11 mouse cellular contexts compared by ENCODE assay signal in the genomic region with DNA sequence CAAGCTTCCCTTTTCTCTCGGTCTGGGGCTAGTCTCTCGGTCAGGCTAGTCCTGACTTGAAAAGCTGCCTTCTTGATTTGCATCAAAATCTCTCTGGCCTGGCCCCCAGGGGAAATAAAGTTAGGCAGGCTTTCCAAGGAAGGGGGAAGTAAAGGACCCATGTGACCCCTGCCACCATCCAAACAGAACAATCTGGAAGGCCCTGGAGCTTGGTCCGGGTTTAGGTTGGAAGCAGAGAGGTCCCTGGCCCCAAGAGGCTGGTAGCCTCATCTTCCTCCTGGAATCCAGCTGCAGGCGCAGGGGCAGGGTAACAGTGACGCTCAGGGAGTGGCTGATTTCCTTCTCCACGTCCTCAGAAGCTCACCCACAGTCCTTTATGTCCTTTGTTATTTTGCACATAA. TPM values are rescaled to one million over a fixed set of nuclear protein-coding genes. Genes with fewer than 3 reads are reported as not detected.
DNase-seq lines count a peak whose midpoint lies in the region; ATAC-seq and TF ChIP-seq lines count a peak whose summit lies in the region.
"Had no signal": no experiment of that assay in that cellular context is flagged by ENCODE, and none has a peak within 500 bp of the region (broad histone marks: within the 10 kb centered on the region; RNA-seq: fewer than 3 reads in every experiment).

No protein-coding gene starts in this region.

- H3K36me3 ChIP-seq in heart, embryonic 10.5 days, result no peaks in the 10 kb centered on the region
- H3K36me3 ChIP-seq in midbrain, embryonic 10.5 days, result no peaks in the 10 kb centered on the region
- no peaks in the 10 kb centered on the region for H3K36me3 ChIP-seq in midbrain, postnatal 0 days (ENCODE audit: insufficient read depth, low read length)
- no peaks in the 10 kb centered on the region for H3K36me3 ChIP-seq in heart, embryonic 14.5 days (ENCODE audit: control insufficient read depth, insufficient read depth, low read length)
- H3K36me3 ChIP-seq in midbrain, embryonic 13.5 days, result no peaks in the 10 kb centered on the region

- H3K4me1 ChIP-seq in heart, embryonic 10.5 days, result peaks cover 34% of the 10 kb centered on the region
- H3K4me1 ChIP-seq in midbrain, embryonic 10.5 days, result peaks cover 57% of the 10 kb centered on the region
- H3K4me1 ChIP-seq in midbrain, postnatal 0 days (ENCODE audit: insufficient read depth, low read length), result no peaks in the 10 kb centered on the region
- H3K4me1 ChIP-seq in heart, embryonic 14.5 days (ENCODE audit: control insufficient read depth in 2 of 2, insufficient read depth in 2 of 2, low read length in 2 of 2), result peaks cover 18 to 20% of the 10 kb centered on the region in 2 experiments
- H3K4me1 ChIP-seq in midbrain, embryonic 13.5 days (replicated peaks), result peaks cover 51% of the 10 kb centered on the region

- H3K4me3 ChIP-seq in heart, embryonic 10.5 days, result no peak overlapping the region
- H3K4me3 ChIP-seq in midbrain, embryonic 10.5 days, result peak overlapping the region; percentile 38; the same call in 1 of the 2 replicates
- H3K4me3 ChIP-seq in midbrain, postnatal 0 days (ENCODE audit: low read depth, low read length), result no peak overlapping the region
- H3K4me3 ChIP-seq in heart, embryonic 14.5 days (ENCODE audit: control insufficient read depth in 1 of 2, insufficient read depth in 1 of 2, low read depth in 1 of 2, low read length in 2 of 2), result no peak overlapping the region
- no peak overlapping the region for H3K4me3 ChIP-seq in midbrain, embryonic 13.5 days (replicated peaks)

- no peak for ATAC-seq in midbrain, postnatal 0 days (ENCODE audit: low FRiP score)
- no peak for ATAC-seq in heart, embryonic 14.5 days (ENCODE audit: insufficient number of reproducible peaks, insufficient read depth, low FRiP score, low read depth)
- no peak for ATAC-seq in midbrain, embryonic 13.5 days

- WGBS in heart, embryonic 10.5 days, result 6% methylated on average over 6 of the region's 6 CpGs
- WGBS in midbrain, embryonic 10.5 days, result 6% methylated on average over 6 of the region's 6 CpGs
- 23% methylated on average over 6 of the region's 6 CpGs for WGBS in midbrain, postnatal 0 days
- WGBS in heart, embryonic 14.5 days, result 11% methylated on average over 6 of the region's 6 CpGs
- WGBS in midbrain, embryonic 13.5 days, result 6% methylated on average over 6 of the region's 6 CpGs

- H3K27ac ChIP-seq in heart, embryonic 10.5 days, result peak overlapping the region; percentile 84
- peak overlapping the region; percentile 80 for H3K27ac ChIP-seq in midbrain, embryonic 10.5 days (replicated peaks)
- H3K27ac ChIP-seq in midbrain, postnatal 0 days (ENCODE audit: low read depth, low read length), result no peak overlapping the region
- H3K27ac ChIP-seq in heart, embryonic 14.5 days (replicated peaks in 1 of 2; ENCODE audit: control insufficient read depth in 1 of 2, insufficient read depth in 1 of 2, low read depth in 2 of 2, low read length in 2 of 2), result peak overlapping the region; percentile 70 to 89
- H3K27ac ChIP-seq in midbrain, embryonic 13.5 days, result no peak overlapping the region; the same call in 1 of the 2 replicates

- H3K27me3 ChIP-seq in heart, embryonic 10.5 days (ENCODE audit: insufficient read depth, poor library complexity, severe bottlenecking), result peaks cover 73% of the 10 kb centered on the region
- peaks cover 77% of the 10 kb centered on the region for H3K27me3 ChIP-seq in midbrain, embryonic 10.5 days (ENCODE audit: low read depth, poor library complexity, severe bottlenecking)
- peaks cover 8% of the 10 kb centered on the region; the same call in 1 of the 2 replicates for H3K27me3 ChIP-seq in midbrain, postnatal 0 days (ENCODE audit: insufficient read depth, low read length)
- peaks cover 26% of the 10 kb centered on the region for H3K27me3 ChIP-seq in heart, embryonic 14.5 days (ENCODE audit: control insufficient read depth, insufficient read depth, low read length)
- peaks cover 44% of the 10 kb centered on the region for H3K27me3 ChIP-seq in midbrain, embryonic 13.5 days

- no peak for DNase-seq in heart, embryonic 10.5 days (ENCODE audit: low spot score)
- no peak for DNase-seq in heart, postnatal 25 days (ENCODE audit: low spot score)
- DNase-seq in midbrain, embryonic 10.5 days (ENCODE audit: low spot score), result peak; percentile 28
- DNase-seq in midbrain, postnatal 0 days (ENCODE audit: low spot score), result no peak
- DNase-seq in right cerebral cortex, postnatal 14 days, result no peak
- no peak for DNase-seq in left cerebral cortex, postnatal 10 days (ENCODE audit: extremely low spot score in 1 of 2, low spot score in 2 of 2)
- DNase-seq: adrenal gland, adult 8-10 months; cerebellum, adult 8-10 months; thymus, adult 18-20 months had no signal

- no peak overlapping the region for H3K4me2 ChIP-seq in midbrain, postnatal 0 days (ENCODE audit: low read depth, low read length, poor library complexity, severe bottlenecking)
- peak overlapping the region; percentile 47 for H3K4me2 ChIP-seq in heart, embryonic 14.5 days (ENCODE audit: low read length)
- peak overlapping the region; percentile 19 for H3K4me2 ChIP-seq in midbrain, embryonic 13.5 days (replicated peaks)

- no peak overlapping the region for H3K9ac ChIP-seq in midbrain, postnatal 0 days (replicated peaks; ENCODE audit: low read length, poor library complexity, severe bottlenecking)
- peak overlapping the region; percentile 62 for H3K9ac ChIP-seq in heart, embryonic 14.5 days (ENCODE audit: low read length)
- no peak overlapping the region for H3K9ac ChIP-seq in midbrain, embryonic 13.5 days (replicated peaks)

- intact Hi-C loops in heart, postnatal 25 days (cut with DNase I), result no loop called here
- intact Hi-C loops in left cerebral cortex, postnatal 10 days (cut with DNase I), result no loop called here

- TF ChIP-seq CTCF in midbrain, postnatal 0 days (IDR thresholded peaks at IDR 0.05), result no peak

- no peaks in the 10 kb centered on the region for H3K9me3 ChIP-seq in heart, embryonic 10.5 days
- no peaks in the 10 kb centered on the region for H3K9me3 ChIP-seq in midbrain, embryonic 10.5 days (replicated peaks)
- H3K9me3 ChIP-seq in midbrain, postnatal 0 days (ENCODE audit: low read length), result no peaks in the 10 kb centered on the region
- H3K9me3 ChIP-seq in heart, embryonic 14.5 days (ENCODE audit: control insufficient read depth, low read length), result no peaks in the 10 kb centered on the region
- no peaks in the 10 kb centered on the region for H3K9me3 ChIP-seq in midbrain, embryonic 13.5 days

RNA-seq across cellular contexts. Expression of a gene that starts 36.5 kb away (rescaled TPM):
- polyA plus RNA-seq in heart, embryonic 10.5 days (2016; fragmentation: Nextera tagmentation; extraction: Ambion mirVana), result 17.5 and 20.8 TPM in 2 replicates
- total RNA-seq in heart, postnatal 25 days (2021), result 10 to 100 TPM; 22.0 to 22.7 TPM
- 17.9 and 22.4 TPM in 2 replicates for polyA plus RNA-seq in midbrain, embryonic 10.5 days (2016; fragmentation: Nextera tagmentation; extraction: Ambion mirVana)
- 28.6 and 45.5 TPM in 2 replicates for total RNA-seq in midbrain, postnatal 0 days (2014; rRNA removed)
- polyA plus RNA-seq in midbrain, postnatal 0 days (2015; fragmentation: Nextera tagmentation; extraction: Ambion mirVana), result 11.7 and 12.9 TPM in 2 replicates
- polyA plus RNA-seq in heart, embryonic 14.5 days (2014; fragmentation: Nextera tagmentation; extraction: Ambion mirVana), result 17.0 and 17.7 TPM in 2 replicates
- 24.1 and 25.4 TPM in 2 replicates for polyA plus RNA-seq in midbrain, embryonic 13.5 days (2015; fragmentation: Nextera tagmentation; extraction: Ambion mirVana)
- total RNA-seq in left cerebral cortex, postnatal 10 days (2021), result 10 to 100 TPM; 24.8 to 25.8 TPM

Comparison
In these comparisons a context has a peak if more than half of its experiments do, and no peak if none do; other contexts are left out.
1. H3K27ac ChIP-seq: peak in heart, embryonic 10.5 days (single experiment), midbrain, embryonic 10.5 days (single experiment) and heart, embryonic 14.5 days (2 of 2); none in midbrain, postnatal 0 days (single experiment) and midbrain, embryonic 13.5 days (single experiment).